Mouse (Mus musculus) ES-E14 (cell line): ENCODE results near the gene Psmb3.

ENCODE experiments used
- CHD2 ChIP-seq: IDR thresholded peaks from 2 replicates; pipeline ENCODE4 v1.6.1; 2014; ENCODE audit warnings: mild to moderate bottlenecking, low read depth, low read length, inconsistent platforms
- MAFK ChIP-seq: IDR thresholded peaks from 2 replicates; pipeline ENCODE4 v1.6.1; 2014; ENCODE audit warnings: mild to moderate bottlenecking, low read depth, low read length, inconsistent platforms; ENCODE audit not compliant: insufficient read depth
- ZC3H11A ChIP-seq: IDR thresholded peaks from 2 replicates; pipeline ENCODE4 v1.6.1; 2012; ENCODE audit warnings: low read depth, mild to moderate bottlenecking, inconsistent platforms, low read length, borderline replicate concordance
- ZNF384 ChIP-seq: IDR thresholded peaks from 2 replicates; pipeline ENCODE4 v1.6.1; 2012; ENCODE audit warnings: low read depth, low read length, inconsistent platforms

- TF ChIP-seq ZC3H11A: no peak
- no peak for TF ChIP-seq MAFK
- no peak for TF ChIP-seq ZNF384
- no peak for TF ChIP-seq CHD2
Observed at GRCm38 (mm10) chr11:97713896-97714295, 10.7 kb downstream of the Psmb3 start.
